8 mouse cellular contexts compared by ENCODE assay signal in the genomic region with DNA sequence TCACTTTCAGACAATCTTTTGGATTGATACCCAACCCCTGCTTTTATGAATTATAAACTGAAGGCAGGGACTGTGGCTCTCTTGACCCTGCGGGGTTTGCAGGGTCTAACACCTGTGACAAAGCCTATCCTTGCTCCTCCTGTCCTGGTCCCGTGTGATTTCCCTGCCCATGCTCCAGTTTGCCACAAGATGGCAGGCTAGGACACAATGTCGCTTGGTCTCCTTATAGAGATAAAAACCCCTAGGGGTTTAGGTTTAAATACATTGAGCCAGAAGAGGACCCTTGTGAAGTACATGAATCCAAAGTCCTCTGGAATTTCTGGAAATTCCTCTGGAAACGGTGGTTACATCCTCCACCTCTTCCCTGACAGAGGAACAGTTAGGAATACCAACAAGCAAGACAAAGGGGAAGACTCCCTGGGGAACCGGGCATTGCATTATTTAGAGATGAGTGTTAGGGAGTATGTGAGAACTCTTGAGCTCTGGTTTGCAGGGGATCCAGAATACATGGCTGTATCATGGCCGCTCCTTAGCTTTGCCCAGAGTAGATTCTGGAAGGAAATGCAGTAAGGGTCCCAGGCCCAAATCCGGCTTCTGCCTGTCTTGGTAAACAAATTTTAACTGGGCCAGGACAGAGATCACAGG. TPM values are rescaled to one million over a fixed set of nuclear protein-coding genes. Genes with fewer than 3 reads are reported as not detected.
DNase-seq lines count a peak whose midpoint lies in the region; ATAC-seq lines count a peak whose summit lies in the region.

No protein-coding gene starts in this region.

- ATAC-seq in heart, embryonic 12.5 days (ENCODE audit: insufficient number of reproducible peaks, low FRiP score) = no peak
- peak; percentile 66 for ATAC-seq in hindbrain, embryonic 15.5 days (ENCODE audit: low FRiP score, low read depth)
- no peak for ATAC-seq in erythroblast, adult 5-6 weeks (replicated peaks; ENCODE audit: low FRiP score, poor library complexity, severe bottlenecking)

- no peak overlapping the region for H3K9ac ChIP-seq in heart, embryonic 12.5 days
- no peak overlapping the region for H3K9ac ChIP-seq in hindbrain, embryonic 15.5 days

- no peak overlapping the region for H3K27ac ChIP-seq in heart, embryonic 12.5 days (ENCODE audit: poor library complexity, severe bottlenecking)
- peak overlapping the region; percentile 29; the same call in 1 of the 2 replicates for H3K27ac ChIP-seq in hindbrain, embryonic 15.5 days (replicated peaks)

- intact Hi-C loops in left cerebral cortex, postnatal 4 days (cut with DNase I) = loop anchor here (5.0 to 10.0 kb wide), 5 partner anchors 80 to 935 kb away; a partner anchor contains a TSS

- H3K4me3 ChIP-seq in heart, embryonic 12.5 days = no peak overlapping the region
- H3K4me3 ChIP-seq in hindbrain, embryonic 15.5 days = no peak overlapping the region

- peak; percentile 11 to 57 for DNase-seq in heart, adult 18-20 months
- peak; percentile 86 for DNase-seq in ZHBTc4 (ENCODE audit: low read depth, low spot score)
- DNase-seq in embryo, embryonic 9.5 days (ENCODE audit: extremely low spot score) = peak; percentile 65
- peak; percentile 65 for DNase-seq in left cerebral cortex, postnatal 4 days
- peak; percentile 61 for DNase-seq in neural tube, embryonic 10.5 days (ENCODE audit: extremely low spot score, low spot score)

- H3K36me3 ChIP-seq in heart, embryonic 12.5 days = no peaks in the 10 kb centered on the region
- no peaks in the 10 kb centered on the region for H3K36me3 ChIP-seq in hindbrain, embryonic 15.5 days

- WGBS in heart, embryonic 12.5 days = 42% methylated on average over 7 of the region's 7 CpGs
- 40% methylated on average over 7 of the region's 7 CpGs for WGBS in hindbrain, embryonic 15.5 days

- no peaks in the 10 kb centered on the region for H3K27me3 ChIP-seq in heart, embryonic 12.5 days (replicated peaks)
- no peaks in the 10 kb centered on the region for H3K27me3 ChIP-seq in hindbrain, embryonic 15.5 days

- no peak overlapping the region for H3K4me2 ChIP-seq in heart, embryonic 12.5 days
- no peak overlapping the region for H3K4me2 ChIP-seq in hindbrain, embryonic 15.5 days

- H3K9me3 ChIP-seq in heart, embryonic 12.5 days (replicated peaks) = no peaks in the 10 kb centered on the region
- H3K9me3 ChIP-seq in hindbrain, embryonic 15.5 days = no peaks in the 10 kb centered on the region

- peaks cover 5% of the 10 kb centered on the region for H3K4me1 ChIP-seq in heart, embryonic 12.5 days (replicated peaks)
- H3K4me1 ChIP-seq in hindbrain, embryonic 15.5 days (replicated peaks) = peaks cover 20% of the 10 kb centered on the region

RNA-seq across cellular contexts. Expression of a gene that starts 28.6 kb away (rescaled TPM):
- 100 to 1,000 TPM; 108 to 118 TPM for total RNA-seq in heart, adult 18-20 months (2021)
- polyA plus RNA-seq in heart, embryonic 12.5 days (2016; fragmentation: Nextera tagmentation; extraction: Ambion mirVana) = 1.7 and 2.5 TPM in 2 replicates
- 1.00 and 1.5 TPM in 2 replicates for polyA plus RNA-seq in hindbrain, embryonic 15.5 days (2015; fragmentation: Nextera tagmentation; extraction: Ambion mirVana)
- total RNA-seq in left cerebral cortex, postnatal 4 days (2021) = 1 to 10 TPM; 4.1 to 4.3 TPM
- total RNA-seq in erythroblast, adult 5-6 weeks (2015; ENCODE audit: low replicate concordance) = not detected in 2 replicates
- not detected in 2 replicates for total RNA-seq in erythroblast, adult 5-6 weeks (2017; ENCODE audit: low replicate concordance)

Comparison
In these comparisons a context has a peak if more than half of its experiments do, and no peak if none do; other contexts are left out.
1. DNase-seq: peak in every context shown above with its lines; median percentile 86 in ZHBTc4; 65 in embryo, embryonic 9.5 days; 65 in left cerebral cortex, postnatal 4 days; 61 in neural tube, embryonic 10.5 days; 34 in heart, adult 18-20 months.
2. RNA of a gene that starts 28.6 kb away (total RNA-seq): 108 to 118 TPM in heart, adult 18-20 months; 4.1 to 4.3 TPM in left cerebral cortex, postnatal 4 days and not detected in erythroblast, adult 5-6 weeks; every median in the first group is over 10 times any median in the second.